Mouse (Mus musculus): Measurements from ENCODE around the gene Rpl18.

Rpl18 gene

DNA sequence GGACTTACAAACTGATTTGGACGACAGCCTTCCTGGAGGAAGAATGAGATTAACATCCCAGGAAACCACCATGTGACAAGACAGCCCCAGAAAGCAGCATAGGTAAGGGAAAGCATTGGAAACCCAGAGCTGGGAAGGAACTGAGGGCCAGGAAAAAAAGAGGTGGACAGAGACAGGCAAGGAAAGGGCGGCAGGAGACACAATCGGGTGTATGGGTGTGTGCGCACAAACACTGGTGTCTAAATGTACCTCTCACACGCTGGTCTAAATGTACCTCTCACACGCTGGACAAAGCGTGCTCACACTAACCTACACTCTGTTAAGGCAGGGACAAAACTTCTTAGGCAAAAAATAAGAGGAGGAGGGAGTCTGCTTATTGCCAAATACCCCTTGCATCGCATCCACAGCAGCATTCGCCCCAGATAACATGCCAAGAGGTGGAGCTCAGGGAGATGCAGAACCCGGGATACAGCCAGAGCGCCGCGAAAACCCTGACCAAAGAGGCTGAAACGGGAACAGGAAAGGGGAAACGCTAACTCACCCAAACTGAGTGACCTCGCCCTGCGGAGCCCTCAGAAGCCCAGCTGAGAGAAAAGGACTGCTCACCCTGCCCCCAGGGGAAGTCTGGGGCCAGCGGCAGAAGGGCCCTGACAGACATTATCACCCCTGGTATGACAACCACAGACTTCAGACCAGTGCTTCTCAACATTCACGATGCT is 643 bp downstream of the Rpl18 start:
- DNase-seq, result peak; percentile 63

DNA sequence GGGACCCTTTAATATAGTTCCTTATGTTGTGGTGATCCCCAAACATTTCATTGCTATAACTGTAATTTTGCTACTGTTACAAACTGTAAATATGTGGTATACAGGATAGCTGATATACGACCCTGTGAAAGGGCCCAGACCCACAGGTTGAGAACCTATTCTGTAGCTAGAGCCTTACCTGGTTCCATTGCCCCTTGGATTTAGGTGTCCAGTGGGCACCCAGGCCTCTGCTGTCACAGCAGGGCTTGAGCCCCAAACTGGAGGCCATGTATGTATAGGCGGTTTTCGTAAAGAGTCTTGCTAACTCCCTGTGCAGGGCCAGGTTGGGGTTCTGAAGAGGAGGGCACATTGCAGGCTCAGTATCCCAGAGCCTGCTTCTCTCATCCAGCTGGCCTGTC is 1.2 kb downstream of the Rpl18 start:
- no peak for DNase-seq

DNA sequence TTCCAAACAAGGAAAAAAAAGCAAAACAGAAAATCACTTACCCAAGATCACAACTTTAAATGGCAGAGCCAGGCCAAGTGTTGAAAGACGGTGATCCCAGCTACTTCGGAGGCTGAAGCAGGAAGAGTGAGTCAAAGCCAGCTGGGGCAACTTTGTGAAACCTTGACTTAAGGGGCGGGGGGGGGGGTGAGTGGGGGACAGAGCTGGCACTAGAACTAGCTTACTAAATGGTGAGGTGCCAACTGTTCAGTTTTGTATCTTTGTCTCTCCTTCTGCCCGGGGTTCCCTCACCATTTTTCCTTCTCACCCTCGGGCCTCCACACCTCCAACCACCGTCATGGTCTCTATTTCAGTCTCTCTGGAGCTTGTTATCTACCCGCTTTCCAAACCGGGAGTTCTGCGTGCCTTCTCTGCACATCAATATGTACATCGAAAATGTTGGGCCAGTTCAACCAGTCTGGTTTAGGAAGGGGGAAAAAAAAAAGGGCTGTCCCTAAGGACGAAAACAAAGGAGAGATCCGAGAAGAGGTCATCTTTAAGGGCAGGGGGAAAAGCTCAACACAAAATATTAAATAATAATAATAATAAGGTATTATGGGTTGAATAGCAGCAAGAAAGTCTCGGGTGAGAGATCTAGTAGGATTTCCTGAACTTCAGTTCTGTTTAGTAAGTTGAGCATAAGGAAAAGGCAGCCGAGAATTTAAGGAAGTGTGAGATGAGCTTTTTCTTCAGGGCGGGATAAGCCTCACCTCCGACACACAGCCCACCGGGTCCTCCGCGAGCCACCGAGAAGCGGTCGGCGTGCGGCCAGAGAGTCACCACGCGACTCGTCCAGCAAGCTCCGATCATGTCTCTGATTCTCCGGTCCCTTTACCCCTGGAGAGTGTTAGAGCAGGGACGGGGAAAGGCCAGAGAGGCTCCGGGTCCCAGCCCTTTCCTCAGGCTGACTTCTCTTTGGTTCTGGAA is 2.0 kb downstream of the Rpl18 start:
- no peak for DNase-seq

DNA sequence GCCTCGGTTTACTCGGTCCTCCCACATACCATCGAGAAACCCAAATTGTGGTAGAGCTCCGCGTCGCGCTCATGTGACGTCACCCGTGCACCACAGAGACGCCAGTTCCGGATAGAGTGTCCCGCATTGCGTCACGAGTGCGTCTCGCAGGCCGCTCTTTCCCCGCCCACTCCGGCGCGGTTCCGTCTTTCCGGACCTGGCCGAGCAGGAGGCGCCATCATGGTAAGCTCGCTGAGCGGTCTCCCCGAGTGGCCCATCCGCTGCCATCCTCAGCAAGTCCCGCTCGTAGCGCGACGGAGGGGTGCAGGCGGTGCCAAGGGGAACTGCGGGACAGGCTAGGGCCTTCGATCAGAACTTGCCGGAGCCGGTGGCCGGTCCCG is 2.7 kb downstream of the Rpl18 start, which contains the start of gene Sphk2:
Gene Sphk2, minus strand, starts transcription at position 85 of the 380 bp plus-strand sequence.
- peak; percentile 99 for DNase-seq

DNA sequence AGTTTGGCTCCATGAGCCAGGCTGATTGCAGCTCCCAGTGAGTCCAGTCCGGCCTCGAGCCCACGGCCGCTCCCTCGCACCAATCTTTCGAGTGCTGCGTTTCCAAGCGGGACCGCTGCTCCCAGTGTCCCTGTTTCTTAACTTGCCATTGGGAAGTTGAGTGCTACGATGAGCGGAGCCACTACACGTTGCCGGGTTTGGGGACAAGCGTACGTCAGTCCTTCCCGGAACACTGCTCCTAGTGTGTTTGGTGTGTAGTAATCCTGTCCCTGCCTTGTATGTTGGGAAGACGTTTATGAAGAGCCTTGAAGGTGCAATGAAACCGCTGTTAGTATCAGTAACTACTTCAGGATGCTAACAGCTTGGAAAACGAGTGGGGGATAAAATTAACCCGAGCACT is 3.1 kb downstream of the Rpl18 start:
- no peak for DNase-seq

DNA sequence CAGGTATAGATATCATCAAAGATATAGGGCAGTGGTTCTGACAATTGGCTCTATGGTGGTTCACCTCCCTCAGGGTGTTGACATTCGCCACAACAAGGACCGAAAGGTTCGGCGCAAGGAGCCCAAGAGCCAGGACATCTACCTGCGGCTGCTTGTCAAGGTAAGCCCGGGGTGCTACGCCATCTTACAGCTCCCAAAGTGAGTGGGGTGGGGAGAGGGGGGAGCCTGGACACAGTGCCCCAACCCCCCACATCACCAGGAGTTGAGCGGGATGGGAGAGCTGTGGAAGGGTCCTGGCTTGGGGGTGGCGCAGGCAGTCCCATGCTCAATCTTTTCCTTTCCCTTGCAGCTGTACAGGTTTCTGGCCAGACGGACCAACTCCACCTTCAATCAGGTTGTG is 3.9 kb downstream of the Rpl18 start:
- no peak for DNase-seq

DNA sequence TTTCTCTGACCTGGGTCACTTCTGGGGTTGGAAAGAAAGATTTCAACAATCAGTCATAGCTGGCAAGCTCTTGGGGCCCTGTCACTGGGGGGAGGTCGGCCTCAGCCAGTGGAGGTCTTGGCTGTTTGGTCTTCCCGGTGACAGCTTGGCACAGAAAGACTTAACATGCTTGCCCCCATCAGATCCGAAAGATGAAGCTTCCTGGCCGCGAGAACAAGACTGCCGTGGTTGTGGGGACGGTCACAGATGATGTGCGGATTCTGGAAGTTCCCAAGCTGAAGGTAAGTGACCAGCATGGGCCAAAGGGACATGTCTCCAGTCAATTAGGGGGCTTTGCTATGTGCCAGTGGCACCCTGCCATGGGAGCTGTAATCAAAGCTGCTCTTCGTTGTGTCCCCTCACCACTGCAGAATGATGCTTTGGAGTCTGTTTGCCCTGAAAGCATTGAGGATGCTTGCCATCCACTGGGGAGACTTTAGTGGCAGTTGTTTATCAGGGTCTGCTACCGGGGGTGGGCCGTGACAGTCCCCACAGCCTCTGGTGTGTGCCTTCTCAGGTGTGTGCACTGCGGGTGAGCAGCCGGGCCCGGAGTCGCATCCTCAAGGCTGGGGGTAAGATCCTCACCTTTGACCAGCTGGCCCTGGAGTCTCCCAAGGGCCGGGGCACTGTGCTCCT is 4.6 kb downstream of the Rpl18 start:
- no peak for DNase-seq

DNA sequence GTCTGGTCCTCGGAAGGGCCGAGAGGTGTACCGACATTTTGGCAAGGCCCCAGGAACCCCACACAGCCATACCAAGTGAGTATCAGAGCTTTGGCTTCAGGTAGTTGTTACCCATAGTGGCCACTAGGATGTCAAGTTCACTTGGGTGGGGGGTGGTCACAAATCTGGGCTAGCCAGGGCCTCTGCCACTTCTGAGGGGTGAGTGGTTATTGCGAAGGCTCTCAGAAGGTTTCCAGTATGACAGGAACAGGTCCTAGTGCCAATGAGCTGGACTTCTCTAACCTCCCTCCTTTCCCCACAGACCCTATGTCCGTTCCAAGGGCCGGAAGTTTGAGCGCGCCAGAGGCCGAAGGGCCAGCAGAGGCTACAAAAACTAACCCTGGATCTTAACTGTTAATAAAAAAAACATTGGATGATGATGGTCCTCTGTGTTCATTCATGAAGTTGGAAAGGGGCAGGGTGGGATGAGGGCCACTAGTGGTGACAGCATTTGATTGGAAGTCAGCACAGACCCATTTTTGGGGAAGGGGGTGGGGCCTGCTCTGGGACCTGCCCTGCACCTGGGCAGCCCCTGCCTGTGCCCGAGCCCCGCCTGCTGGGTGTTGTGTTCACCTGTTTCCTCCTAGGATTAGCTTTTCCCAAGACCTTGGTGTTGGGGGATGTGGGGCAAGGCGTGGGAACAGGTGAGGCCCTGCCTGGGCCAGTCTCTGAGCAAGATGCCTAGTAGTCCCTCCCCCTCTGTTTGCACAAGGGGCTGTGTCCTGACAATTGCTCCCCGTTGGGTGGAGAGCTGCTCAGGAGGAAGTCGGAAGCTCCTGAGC is 5.4 kb downstream of the Rpl18 start, which contains the start of gene Fam83e:
Gene Fam83e, plus strand, starts transcription at position 800 of the 821 bp plus-strand sequence.
- DNase-seq, result no peak

DNA sequence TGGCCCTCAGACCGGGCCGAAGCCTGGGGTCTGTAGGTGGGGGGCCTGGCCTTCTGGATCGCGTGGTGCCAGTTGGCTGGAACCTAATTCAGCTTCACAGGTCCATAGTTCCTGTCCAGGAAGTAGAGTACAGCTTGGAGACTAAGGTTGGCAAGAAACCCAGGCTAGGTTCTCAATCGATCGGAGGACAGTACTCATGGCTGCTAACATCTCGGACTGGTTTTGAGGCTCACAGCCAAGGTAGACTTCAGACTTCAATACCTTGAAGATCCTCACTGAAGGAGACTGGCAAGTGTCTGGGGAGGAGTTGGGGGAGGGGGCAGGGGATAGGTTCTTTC is 5.9 kb downstream of the Rpl18 start:
- DNase-seq, result no peak

DNA sequence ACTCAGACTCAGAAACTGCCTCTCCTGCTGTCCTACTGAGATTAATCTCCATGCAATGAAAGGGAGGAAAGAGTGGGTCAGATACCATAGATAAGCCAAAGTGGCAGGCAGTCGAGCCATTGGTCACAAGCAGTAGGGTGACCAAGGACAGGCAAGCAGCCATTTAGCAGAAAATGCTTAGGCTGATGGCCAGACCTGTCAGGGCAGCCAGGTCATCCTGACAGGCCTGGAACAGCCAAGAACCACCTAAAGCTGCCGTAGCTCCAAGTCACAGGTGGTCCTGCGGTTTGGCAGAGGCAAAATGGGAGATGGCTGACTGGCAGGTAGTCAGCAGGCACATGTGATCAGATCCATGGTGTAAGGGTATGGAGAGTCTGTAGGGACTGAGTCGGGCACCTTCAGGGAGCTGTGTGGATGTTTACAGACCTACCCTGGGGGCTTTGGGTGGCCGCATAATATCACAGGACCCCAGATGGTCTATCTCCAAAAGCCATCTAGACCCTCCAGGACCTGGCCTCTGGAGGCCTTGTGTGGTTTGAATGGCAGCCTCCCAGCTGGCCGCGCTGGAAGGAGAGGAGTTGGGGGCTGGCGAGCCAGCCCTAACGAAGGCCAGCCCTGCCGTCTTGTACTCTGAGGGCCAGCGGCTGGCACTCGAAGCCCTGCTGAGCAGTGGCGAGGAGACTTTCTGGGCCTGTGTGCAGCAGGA is 6.5 kb downstream of the Rpl18 start:
- DNase-seq, result no peak

DNA sequence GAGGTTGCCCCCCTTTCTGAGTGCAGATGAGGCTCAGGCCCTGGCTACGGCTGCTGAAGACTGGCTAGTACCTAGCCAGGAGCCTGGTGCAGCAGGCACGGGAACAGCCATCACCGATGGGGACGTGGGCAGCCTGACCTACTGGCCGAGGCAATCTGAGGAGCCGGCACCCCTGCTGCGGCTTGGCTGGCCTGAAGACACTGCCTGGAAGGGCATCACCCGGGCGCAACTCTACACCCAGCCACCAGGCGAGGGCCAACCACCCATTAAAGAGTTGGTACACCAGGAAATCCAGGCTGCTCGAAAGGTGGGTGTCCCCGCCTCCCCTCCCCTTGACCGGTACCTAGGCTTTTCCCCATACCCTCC is 7.1 kb downstream of the Rpl18 start:
- no peak for DNase-seq

DNA sequence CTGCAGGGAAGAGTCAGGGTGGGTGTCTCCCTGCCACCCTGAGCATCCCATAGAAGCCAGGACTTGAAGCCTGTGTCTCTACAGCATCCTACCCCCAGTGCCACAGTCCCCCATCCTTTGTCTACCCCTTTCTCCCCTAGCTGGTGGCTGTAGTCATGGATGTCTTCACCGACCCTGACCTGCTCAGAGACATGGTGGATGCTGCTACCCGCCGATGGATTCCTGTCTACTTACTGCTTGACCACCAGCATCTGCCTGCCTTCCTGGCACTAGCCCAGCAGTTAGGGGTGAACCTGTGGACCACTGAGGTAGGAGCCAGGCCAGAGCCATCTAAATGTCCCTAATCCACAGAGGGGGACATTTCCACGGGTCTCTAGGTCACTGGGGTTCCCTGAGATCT is 8.0 kb downstream of the Rpl18 start:
- DNase-seq, result no peak

DNA sequence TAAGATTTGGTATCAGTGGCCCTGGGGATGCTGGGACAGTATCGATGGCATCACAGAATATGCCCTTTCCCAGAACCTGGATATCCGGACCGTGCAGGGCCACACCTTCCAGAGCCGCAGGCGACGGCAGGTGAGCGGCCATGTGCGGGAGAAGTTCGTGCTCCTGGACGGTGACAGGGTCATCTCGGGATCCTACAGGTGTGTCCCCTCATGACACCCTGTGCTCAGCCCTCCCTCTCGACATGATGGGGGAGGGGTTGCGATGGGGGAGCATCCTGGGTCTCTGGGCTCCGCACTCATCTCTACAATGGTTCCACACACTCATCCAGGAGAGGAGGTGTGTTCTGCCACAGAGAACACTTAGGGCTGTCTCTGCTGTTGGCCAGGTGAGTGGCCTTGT is 8.5 kb downstream of the Rpl18 start:
- DNase-seq, result no peak

DNA sequence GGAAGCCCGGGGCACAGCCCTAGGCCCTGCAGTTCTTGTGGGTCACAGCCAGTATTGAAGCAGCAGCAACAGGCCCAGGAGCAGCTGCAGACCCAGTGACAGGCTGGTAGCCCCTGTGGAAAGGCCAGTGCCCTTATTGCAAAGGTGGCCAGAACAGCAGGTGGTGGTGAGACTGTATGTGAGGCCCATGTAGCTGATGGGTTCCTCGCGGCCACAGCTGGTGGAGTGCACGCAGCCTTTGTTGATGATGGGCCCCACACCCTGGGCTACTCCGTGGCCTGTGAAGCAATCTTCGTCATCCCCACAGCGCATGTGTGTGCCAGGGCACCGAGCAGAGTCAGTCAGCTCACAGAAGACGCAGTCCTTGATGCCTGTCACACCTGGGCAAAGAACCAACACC is 9.9 kb downstream of the Rpl18 start:
- no peak for DNase-seq

DNA sequence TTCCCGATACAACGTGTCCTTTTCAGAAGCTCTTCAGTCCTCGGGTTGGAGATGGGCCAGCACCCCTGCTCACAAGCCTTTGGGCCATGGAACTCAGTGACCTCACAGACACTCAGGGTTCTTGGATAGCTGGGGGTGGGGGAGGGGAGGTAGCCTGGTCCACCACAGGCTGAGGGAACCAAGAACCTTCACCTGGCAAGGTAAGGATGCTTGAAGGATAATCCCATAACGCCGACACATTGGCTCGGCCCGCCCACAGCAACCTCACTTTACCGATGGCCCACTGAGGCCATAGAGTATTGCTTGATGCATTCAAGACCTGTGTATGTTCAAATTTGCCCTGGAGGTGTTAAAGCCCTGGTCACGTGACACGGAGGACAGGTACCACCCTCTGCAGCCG is 10.5 kb downstream of the Rpl18 start, which contains the start of gene Spaca4:
Gene Spaca4, minus strand, starts transcription at position 101 of the 400 bp plus-strand sequence.
- DNase-seq, result no peak

DNA sequence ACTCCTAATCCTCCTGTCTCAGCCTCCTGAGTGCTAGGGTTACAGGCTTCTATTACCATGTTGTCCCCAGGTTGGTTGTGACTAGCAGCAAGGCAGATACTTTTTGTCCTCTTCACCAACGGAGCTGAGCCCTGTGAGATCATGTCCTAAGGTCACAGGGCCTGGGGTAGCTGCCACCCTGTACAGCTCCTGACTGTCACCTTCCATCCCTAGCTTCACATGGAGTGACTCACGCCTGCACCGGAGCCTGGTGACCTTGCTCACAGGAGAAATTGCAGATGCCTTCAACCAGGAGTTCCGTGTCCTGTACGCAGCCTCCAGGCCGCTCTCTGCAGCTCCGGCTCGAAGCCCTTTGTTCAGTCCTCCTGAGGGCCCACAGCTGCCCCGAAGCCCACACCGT is 11.2 kb downstream of the Rpl18 start:
- no peak for DNase-seq

DNA sequence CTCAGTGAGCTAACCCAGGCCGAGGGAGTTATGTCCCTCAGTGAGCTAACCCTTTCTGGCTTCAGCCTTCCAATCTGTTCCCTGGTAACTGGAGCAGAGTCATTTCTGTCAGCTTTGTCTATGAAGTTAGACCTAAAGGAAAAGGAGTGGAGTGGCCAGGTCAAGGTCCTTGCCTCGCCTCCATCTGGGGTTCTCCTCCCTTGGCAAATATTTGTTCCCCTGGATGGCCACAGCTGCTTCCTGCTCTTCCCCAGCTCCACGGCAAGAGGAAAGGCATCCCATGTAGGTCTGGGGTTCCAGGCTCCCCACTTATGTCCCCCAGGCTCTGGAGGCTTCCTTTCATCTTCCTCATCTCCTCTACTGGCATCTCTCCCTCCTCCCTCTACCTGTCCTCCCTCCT is 12.4 kb downstream of the Rpl18 start:
- no peak for DNase-seq

DNA sequence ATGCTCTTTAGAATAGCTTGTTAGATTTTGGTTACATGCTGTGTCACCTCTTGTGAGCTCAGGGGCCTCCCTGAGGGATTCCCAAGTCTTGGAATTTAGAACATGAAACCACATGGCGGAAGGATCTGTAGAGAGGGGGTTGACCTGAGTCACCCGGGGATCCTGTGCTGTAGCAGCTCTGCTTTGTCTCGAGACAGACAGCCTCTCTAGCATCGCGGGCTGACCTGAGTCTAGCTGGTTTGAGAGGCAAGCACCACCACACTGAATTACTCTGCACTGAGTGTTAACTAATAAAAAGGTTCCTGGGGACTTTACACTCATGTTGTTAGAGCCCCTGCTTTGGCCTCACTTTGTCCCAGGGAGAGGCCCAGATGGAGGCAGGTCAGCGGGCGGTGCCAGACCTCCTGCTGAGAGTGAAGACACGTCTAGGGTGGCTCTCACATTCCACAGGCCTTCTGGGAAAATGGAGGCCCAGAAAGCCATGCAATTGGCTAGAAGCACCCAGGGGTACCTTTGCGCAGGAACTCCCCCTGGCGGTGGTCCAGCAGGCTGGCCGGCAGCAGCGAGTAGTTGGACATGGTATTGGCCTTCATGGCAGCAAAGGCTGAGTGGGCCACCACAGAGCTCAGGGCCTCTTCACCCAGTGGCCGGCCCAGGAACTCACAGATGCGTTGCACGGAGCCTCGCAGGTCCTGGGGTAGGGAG is 15.6 kb downstream of the Rpl18 start:
- no peak for DNase-seq

DNA sequence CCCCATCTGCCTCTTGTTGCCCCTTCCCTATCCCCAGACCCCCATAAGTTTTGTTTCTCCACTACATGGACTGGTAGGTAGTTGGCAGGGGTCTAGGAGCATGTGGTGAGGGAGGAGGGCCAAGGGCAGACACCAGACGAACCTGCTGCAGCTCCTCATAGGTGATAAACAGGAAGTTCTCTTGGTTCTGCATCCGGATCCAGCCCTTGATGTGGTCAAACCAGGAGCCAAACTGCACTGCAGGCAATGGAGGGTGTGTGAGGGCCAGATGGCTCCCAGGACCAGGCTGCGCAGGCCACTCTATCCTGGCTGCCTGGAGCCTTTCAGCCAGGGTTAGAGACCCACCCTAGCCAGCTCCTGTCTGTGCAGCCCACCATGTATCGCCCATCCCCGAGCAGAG is 18.2 kb downstream of the Rpl18 start:
- no peak for DNase-seq

DNA sequence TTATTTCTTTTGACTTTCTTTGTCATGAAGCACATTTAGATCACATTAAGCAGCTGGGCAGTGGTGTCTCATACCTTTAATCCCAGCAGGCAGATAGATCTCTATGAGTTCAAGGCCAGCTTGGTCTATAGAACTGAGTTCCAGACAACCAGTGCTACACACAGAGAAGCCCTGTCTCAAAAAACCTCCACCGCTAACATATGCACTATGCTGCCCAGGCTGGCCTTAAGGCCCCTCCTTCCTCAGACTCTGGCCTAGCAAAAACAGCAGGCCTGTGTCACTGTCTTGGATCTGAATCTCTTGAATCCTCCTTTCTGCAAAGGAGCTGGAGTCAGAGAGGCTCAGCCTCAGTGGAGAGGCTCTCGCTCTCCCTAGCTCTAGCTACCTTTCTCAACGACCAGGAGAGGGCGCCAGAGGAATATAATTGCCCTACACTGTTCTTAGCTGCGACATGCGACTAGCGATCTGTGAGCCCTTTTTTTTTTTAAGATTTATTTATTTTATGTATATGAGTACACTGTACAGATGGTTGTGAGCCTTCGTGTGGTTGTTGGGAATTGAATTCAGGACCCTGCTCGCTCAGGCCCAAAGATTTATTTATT is 24.0 kb downstream of the Rpl18 start:
- peak; percentile 89 for DNase-seq

DNA sequence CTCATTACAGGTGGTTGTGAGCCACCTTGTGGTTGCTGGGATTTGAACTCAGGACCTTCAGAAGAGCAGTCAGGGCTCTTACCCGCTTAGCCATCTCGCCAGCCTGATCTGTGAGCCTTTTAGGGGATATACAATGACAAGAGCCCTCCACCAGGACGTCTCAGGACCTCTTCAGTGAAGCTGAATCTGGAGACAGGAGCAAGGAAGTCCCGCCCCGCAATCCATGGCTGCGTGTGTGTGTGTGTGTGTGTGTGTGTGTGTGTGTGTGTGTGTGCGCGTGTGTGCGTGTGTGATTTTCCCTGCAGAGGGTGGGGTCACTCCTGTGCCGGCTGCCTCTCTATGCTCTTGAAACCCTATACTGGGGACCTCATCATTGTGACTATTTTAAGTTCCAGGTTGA is 24.6 kb downstream of the Rpl18 start:
- DNase-seq, result no peak
